Mouse (Mus musculus) heart, postnatal 14 days (tissue): ENCODE data around the gene Mogs. TPM values are rescaled to one million over a fixed set of nuclear protein-coding genes. Genes with fewer than 3 reads are reported as not detected.
"Not testable (repeated sequence)": the region's sequence is repeated elsewhere in the genome, so short reads cannot be mapped to it uniquely, and the experiment has no call there.

Experiments used
- DNase-seq, 2 experiments: peaks; one replicate each; pipeline ENCODE4 v3.0.0; 2021 to 2022
- intact Hi-C: fragments of 180-260 bp; cut with DNase I; formaldehyde crosslinking; loops from one replicate; pipeline ENCODE4 v1.15.1; 2025
- total RNA-seq, 2 experiments: library from RNA; stranded (reverse); gene quantifications; 2 replicates each; pipeline ENCODE4 v1.2.3; 2021

Gene Mogs
- total RNA-seq, 2 experiments from 2014 or later, result 10.4 to 11.4 TPM

DNA sequence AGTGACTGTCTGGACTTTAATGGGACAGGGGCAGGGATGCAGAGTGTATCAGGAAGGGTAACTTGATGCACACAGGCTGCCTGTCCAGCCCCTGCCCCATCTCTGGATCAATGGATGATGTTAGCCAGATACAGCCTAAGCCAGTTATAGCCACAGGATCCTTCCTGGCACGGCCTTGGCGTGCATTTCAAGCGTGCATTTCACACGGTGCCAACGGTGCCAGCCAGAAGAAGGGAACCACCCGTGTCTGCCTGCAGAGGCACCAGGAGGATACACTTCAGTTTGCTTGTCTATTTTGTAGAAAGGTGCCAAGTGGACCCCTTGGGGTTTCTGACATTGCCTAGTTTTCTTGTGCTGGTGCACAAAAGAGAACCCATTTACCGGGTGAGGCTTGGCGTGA, 24.7 kb downstream of the Mogs start:
- intact Hi-C loops, result no loop called here
- DNase-seq, result no peak

DNA sequence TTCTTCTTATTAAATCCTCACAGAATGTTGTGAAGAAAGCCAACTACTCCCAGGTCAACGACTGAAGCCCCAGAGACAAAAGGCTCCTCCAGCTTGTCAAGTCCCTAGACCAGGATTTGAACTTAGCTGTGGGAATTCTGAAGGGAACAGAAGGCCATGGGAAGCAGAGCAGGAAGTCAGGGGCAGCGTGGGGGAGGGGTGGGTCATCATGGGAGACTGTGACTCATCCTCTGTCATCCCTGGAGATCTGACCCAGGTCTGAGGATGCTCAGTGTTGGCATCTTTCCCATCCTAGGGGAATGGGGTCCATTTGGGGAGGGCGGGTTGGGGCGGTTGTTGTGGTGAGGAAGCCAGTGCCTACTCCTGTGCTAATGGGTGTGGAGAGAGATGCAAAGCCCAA, 26.3 kb downstream of the Mogs start:
- peak in 1 of 2 experiments; percentile 44 for DNase-seq
- intact Hi-C loops, result no loop called here

DNA sequence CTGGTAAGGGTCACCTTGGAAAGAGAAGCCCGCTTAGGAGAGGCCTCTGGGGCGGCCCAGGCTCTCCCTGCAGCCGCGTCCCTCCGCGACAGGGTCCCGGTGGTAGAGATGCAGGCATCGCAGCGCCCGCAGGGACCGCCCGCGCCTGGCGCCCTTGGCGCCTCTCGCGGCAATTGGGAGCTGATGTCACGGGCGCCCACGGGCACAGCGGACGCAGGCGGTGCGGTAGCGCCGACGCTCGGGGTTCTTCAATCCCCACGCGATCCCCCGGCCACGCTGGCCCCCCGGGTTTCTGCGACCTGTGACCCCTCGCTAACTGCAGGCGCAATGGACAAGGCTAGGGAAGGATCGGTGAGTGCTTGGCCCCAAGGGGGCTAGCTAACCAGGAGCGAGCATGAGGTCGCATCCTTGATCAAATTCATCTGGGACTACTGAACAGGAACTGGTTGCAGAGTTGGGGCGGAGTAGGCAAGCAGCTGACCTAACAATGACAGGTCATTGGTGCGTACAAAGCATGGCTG, 27.0 kb downstream of the Mogs start:
- intact Hi-C loops, result no loop called here
- DNase-seq, result peak in 1 of 2 experiments; percentile 38

DNA sequence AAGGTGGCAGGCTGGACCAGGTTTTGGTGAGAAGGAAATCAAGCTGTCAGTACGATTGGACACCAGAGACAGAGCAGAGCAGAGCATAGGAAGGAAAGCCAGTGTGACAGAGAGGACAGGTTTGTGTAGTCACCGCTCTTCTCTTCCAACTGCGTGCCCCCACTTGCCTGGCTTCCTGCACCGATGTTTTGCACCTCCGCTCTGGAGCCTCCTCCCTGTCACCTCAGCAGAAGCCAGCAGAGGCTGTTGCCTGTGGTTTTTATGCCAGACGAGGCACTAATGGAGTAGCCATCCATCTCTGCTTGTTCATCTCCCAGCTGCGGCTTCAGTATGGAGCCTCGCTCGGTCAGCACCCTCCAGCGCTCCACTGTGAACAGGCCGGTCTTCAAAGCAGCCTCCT, 27.6 kb downstream of the Mogs start:
- intact Hi-C loops, result no loop called here
- no peak for DNase-seq

DNA sequence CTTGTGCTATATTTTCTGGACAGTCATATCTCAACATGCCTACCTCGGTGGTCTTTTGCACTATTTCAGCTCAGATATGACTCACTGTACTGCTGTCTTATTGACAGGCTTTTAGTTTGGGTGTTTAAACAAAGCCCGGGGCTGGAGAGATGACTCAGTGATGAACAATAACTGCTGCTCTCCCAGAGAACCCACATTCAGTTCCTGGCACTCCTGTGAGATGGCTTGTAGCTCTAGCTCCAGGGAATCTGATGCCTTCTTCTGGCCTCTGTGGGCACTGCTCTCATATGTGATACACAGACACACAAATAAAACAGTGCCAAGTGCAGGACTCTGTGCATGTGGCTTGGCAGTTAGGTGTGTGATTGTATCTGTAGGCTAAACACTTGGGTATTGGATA, 29.9 kb downstream of the Mogs start:
- DNase-seq, result no peak
- intact Hi-C loops, result no loop called here

DNA sequence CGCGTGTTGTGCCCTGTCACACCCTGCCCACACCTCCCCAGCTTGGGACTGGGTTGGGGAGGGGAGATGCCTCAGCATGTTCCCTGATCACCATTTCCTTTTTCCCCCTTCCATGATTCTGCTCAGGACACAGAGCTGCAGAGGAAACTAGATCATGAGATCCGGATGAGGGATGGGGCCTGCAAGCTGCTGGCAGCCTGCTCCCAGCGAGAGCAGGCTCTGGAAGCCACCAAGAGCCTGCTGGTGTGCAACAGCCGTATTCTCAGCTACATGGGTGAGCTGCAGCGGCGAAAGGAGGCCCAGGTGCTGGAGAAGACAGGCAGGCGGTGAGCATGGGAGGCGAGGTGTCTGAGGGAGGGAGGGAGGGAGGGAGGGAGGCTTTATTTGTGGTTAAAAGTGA, 30.5 kb downstream of the Mogs start:
- intact Hi-C loops, result no loop called here
- no peak for DNase-seq

DNA sequence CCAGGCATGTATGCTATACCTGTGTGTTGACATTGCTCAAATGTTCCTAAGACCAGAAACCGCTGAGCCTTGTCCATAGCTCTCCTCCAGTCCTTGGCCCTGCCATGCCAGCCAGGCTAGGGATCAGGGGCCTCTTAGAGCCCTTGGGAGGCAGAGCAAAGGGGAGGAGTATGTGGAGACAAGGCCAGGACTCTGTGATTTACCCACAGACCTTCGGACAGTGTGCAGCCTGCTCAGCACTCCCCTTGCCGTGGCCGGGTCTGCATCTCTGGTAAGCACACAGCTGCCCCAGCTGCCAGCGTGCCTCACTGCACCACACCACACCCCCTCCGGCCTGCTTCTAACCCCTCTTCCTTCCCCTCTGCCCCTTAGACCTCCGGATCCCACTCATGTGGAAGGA, 32.0 kb downstream of the Mogs start:
- no peak for DNase-seq
- intact Hi-C loops, result no loop called here

DNA sequence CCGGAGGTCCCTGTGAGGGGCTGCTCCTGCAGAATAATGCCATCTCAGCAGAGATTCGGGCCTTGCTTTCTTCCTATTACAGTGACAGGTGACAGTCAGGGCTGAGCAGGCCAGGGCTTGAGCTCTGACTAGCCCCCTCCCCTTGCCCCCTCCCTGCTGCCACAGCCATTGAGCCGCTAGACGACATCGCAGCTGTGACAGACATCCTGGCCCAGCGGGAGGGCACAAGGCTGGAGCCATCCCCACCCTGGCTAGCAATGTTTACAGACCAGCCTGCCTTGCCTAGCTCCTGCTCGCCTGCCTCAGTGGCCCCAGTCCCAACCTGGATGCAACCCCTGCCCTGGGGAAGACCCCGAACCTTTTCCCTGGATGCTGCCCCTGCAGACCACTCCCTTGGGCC, 36.4 kb downstream of the Mogs start:
- DNase-seq, result no peak
- intact Hi-C loops, result no loop called here

DNA sequence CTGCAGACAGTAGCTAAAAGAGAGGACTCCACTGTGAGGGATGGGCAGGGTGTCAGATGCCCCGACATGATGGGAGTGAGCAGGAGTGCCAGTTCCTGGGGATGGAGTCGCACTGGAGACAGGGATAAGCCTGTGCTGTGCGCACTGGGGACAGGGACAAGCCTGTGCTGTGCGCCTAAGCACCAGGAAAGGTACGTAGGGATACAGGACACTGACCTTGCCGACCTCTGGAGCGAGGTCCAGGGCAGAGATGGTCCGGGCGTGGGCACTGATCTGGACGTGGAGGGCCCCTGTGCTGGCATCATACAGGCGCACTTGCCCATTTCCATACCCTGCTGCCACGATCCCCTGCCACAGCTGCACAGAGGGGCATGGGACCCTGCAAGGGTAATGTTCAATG, 37.7 kb downstream of the Mogs start:
- no peak for DNase-seq
- intact Hi-C loops, result no loop called here

DNA sequence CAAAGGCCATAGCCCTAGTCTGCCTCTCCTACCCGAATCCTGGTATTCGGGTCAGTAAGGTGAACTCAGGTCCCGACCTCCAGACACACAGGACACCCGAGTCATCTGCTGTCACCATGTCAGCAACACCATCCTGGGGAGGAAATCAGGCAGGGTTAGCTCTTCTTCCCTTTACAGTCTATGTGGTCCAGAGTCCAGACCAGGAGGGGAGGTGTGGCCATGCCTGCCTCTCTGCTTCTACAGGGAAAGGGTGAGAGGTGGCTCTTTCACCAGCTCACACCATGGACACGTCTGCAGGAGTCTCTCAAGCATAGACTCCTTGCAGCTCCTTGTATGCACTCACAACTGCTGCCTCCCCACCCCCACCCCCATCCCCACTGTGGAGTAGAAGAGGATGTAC, 38.2 kb downstream of the Mogs start:
- no peak for DNase-seq

DNA sequence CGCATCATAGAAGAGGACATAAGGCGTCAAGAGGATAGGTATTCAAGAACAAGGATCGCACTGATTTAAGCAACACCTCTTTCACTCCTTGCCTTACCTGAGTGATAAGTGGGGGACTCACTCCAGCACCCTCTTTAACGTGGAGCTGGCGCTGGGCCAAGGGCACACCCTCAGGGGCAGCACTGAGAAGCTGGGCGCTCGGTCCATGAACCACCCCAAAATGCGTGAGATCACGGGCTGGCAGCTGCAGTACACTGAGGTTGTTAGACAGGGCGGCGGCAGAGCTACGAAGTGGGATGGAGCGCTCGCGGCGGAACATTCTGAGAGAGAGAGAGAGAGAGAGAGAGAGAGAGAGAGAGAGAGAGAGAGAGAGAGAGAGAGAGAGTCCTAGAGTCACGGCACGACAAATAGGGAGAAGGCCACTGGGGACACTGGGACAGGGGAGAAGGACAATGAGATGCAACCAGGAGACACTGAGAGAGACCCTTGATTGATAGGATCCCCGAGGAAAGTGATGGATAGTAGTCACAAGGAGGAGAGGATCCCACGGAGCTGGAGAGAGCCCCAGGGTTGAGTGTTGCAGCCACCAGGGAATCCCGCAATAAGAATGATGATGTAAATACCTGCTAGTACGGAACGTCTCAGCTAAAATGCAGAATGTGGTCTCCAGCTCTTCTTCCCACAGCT, 40.4 kb downstream of the Mogs start:
- DNase-seq, result peak in 1 of 2 experiments; percentile 38
- intact Hi-C loops, result loop anchor here (2.0 kb wide), 1 partner anchor 19 kb away; no protein-coding TSS in a partner anchor

More for the DNA sequence above, 38.2 kb downstream of the Mogs start:
- intact Hi-C loops, result no loop called here

DNA sequence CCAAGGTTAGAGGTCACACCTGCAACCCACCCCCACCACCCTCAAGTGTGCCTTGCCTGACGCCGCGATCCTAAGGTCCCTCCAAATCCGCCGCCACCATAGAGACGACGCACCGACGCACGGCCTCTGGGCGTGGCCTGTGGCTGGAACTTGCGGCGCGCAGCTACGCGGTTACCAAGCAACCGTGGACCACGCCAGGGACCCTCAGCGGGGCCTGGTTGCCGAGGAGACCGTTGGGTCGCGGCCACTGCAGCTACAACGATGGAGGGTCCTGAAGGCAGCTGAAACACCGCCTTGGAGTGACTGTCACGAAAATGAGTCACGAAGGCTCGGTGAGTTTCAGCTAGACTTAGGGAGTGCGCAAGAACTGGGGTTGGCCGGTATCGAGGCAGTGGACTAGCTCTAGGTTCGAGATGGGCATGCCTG, 41.0 kb downstream of the Mogs start, which contains the start of the genes Wdr54 and 1700003E16Rik:
Gene Wdr54, minus strand, starts transcription at position 139 of the 426 bp plus-strand sequence.
Gene 1700003E16Rik, plus strand, starts transcription at position 146 of the 426 bp plus-strand sequence.
- DNase-seq, result peak; percentile 56 to 72
- intact Hi-C loops, result loop anchor here (2.0 kb wide), 1 partner anchor 19 kb away; no protein-coding TSS in a partner anchor

DNA sequence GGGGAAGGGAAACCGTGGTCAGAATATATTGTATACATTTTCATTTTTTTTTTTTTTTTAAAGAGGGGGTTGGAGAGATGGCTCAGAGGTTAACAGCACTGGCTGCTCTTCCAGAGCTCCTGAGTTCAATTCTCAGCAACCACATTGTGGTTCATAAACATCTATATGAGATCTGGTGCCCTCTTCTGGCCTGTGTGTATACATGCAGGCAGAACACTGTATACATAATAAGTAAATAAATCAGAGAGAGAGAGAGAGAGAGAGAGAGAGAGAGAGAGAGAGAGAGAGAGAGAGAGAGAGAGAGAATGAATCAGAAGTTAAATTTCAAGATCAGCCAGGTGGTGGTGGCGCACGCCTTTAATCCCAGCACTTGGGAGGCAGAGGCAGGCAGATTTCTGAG, 44.2 kb downstream of the Mogs start:
- peak in 1 of 2 experiments; percentile 60 for DNase-seq

DNA sequence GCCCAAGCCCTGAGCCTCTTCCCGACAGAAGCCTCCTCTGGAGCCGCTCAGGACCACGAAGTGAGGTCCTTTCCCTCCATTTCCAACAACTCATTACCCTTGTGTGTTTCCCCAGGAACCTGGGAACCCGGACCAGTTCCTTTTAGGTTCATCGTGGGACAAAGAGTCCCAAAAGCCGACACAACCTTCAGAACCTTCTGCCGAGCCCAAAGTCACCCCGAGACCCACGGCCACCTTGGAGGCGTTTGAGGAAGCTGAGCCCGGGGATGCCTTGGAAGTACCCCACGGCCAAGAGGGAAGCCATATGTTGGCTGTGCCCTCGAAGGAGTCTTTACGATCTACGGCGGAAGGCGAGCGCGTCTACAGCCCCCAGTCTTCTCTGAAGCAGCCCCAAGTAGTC, 46.1 kb downstream of the Mogs start:
- DNase-seq, result no peak
- intact Hi-C loops, result loop anchor here (2.0 kb wide), 2 partner anchors 45 to 165 kb away; no protein-coding TSS in a partner anchor

More for the DNA sequence above, 44.2 kb downstream of the Mogs start:
- intact Hi-C loops, result not testable (repeated sequence)

DNA sequence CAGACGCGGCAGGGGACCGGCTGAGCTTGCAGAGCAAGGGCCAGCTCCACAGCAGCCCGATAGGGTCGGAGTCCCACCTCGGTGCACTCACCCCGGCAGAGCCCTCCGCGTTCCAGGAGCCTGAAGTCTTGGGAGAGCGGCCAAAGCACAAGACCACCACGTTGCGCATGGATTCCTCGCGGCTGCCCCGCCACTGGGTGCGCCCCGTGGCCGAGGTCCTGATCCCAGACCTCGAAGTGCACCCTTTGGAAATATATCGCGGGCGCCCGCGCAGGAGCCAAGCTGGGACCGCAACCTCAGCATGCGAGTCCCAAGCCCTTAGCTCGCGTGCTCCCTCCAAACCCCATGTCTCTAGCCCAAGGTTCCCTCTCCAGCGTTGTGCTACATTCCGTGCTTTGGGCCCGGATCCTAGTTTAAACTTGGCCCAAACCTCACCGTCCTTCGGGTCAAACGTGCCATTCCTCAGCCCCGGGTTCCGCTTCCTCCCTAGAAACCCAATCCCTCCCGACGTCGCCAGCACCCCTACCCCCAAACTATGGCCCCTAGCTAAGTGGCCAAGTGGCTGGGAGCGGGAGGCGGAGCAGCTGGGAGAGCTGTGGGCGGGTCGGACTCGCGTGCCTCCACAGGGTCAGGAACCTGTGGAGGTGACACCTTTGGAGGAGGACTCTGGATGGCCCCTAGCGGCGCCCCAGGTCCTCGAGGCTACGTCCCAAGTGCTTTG, 46.8 kb downstream of the Mogs start:
- intact Hi-C loops, result loop anchor here (2.0 kb wide), 2 partner anchors 45 to 165 kb away; no protein-coding TSS in a partner anchor
- peak; percentile 38 to 49 for DNase-seq

DNA sequence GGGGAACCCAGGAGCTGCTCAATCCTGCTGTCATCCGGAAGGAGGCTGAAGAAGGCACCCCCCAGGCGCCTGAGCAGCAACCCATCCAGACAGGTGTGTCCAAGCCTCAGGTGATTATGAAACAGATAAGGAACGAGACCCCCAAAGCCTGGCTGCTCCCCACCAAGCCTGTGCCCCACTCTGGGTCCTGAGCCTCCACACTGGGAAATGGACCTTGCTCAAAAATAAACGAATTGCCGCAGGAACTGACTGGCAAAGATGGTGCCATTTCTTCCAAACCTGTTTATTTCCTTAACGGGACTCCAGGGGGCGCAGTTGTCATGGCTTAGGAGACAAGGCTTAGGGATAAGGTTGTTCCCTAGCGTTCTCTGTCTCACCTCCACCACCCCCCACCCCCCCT, 47.4 kb downstream of the Mogs start:
- DNase-seq, result peak; percentile 61 to 65
- intact Hi-C loops, result no loop called here

DNA sequence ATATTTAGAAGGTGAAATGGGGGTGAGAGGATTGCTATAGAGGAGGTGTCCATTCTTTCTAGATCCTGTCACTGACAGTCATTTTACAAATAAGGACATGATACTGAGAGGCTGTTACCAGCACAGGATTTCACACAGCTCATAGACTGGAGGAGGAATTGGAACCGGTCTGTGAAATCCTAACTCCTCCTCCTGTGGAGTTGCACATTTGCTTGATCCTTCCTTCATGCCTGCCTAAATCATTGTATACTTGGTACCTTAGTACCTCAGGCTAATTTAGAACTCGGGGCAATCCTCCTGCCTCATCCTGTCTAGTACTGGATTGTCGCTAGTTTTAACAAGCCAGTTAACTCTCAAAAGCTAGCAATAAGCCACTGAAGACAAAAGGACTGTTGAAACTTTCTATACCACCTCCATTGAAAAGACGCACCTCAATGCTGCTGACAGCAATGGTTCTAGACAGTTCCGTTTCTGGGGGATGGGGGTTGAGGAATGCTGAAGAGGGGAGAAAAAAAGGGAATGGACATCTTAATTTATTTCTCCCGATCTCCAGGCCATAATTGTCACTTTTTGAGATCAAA, 49.8 kb downstream of the Mogs start:
- DNase-seq, result no peak
- intact Hi-C loops, result no loop called here

DNA sequence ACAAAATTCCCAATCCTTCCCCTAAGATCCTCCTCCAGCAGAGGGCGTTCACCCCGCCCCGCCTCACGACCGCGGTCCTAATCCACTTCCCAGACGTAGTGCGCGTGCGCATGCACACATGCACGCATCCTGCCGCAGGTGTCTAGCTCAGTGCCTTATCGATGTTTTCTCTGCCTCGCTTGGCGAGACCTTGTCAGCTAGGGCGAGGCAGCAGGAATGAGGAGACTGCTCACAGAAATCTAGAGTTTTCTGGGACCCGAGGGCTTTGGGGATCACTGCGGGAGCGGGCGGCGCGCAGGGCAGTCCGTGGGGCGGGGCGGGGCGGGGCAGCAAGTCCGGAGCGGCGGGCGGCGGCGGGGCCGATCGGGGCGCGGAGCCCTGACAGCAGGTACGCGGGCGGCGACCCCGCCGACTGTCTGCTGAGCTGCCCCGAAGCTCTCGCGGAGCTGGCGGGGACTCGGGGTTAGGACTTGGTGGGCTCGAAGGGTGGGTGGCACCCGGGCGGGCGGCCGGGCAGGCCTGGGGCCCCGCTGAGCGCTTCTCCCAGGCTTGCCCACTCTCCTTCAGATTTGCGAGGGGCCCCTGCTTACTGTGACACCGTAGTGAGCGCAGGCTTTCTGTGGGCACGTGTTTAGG, 50.4 kb downstream of the Mogs start, which contains the start of gene Dctn1:
Gene Dctn1, plus strand, starts transcription at position 314 of the 636 bp plus-strand sequence.
- intact Hi-C loops, result no loop called here
- DNase-seq, result peak; percentile 96

DNA sequence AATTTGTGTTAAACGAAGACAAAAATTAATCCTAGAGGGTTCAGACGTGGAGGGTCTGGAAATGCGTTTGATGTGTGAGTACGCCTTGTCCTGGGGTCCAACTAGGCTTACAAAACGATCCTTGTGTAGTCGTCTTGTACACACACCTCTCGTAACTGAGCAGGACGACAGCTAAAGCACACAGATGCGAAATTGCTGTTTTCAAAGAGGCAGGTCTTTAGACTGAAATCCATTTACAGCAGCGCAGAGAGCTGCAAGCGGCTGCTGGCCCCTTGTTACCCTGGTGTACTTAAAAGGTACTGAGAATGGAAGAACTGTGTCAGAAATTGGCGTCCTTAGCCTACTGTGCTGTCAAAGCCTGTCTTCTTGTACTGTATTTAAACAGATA, 50.9 kb downstream of the Mogs start:
- intact Hi-C loops, result no loop called here
- DNase-seq, result no peak
